Mouse (Mus musculus) myocyte (in vitro differentiated cells): ENCODE data around the gene Rnf115.

Source experiments
- CEBPB ChIP-seq: IDR thresholded peaks from 2 replicates; pipeline ENCODE4 v1.6.1; 2011; ENCODE audit warnings: mild to moderate bottlenecking, moderate library complexity; ENCODE audit not compliant: poor library complexity, insufficient read depth, severe bottlenecking
- POLR2A ChIP-seq: IDR thresholded peaks from one replicate; pipeline ENCODE4 v1.6.1; 2011; ENCODE audit warnings: low read depth, mild to moderate bottlenecking, control low read depth, moderate library complexity; ENCODE audit not compliant: insufficient read length
- TCF12 ChIP-seq: IDR thresholded peaks from one replicate; pipeline ENCODE4 v1.6.1; 2011; ENCODE audit warnings: mild to moderate bottlenecking, control low read depth; ENCODE audit not compliant: poor library complexity, insufficient read depth, severe bottlenecking

- TF ChIP-seq POLR2A (no peak), CEBPB (no peak), TCF12 (no peak)
Measured at GRCm38 (mm10) chr3:96733984-96734383, 6.5 kb downstream of the Rnf115 start.
